In the genomic region with DNA sequence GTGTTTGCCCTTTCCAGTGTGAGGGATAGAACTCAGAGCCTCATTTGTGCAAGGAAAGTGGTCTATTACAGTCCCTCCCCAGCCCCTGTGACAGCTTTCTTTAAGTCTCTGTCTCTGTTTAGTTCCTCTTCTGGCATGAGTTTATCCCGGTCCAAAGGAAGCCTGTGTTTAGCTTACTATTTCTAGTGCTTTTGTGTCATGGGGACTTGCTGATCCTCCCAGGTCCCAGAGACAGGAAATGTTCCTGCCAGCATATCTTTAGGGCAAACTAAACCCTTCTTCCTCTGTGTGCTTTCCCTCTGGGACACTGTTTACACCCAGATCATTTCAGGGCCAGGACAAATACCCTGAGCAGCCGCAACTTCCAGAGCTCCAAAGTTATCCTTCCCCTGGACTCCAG, we compare ENCODE assay signal across 26 mouse cellular contexts.
DNase-seq lines count a peak whose midpoint lies in the region; ATAC-seq and TF ChIP-seq lines count a peak whose summit lies in the region.
"Had no signal": no experiment of that assay in that cellular context is flagged by ENCODE, and none has a peak within 500 bp of the region (broad histone marks: within the 10 kb centered on the region; RNA-seq: fewer than 3 reads in every experiment).

No protein-coding gene starts in this region.

- DNase-seq in forebrain, postnatal 0 days, result no peak
- DNase-seq in midbrain, embryonic 14.5 days, result no peak
- peak; percentile 79 for DNase-seq in lung, postnatal 25 days (ENCODE audit: low spot score)
- DNase-seq in left cerebral cortex, postnatal 14 days (ENCODE audit: low spot score in 2 of 2), result no peak
- no peak for DNase-seq in urinary bladder, postnatal 4 days (ENCODE audit: low spot score in 2 of 2)
- DNase-seq: adrenal gland, postnatal 10 days; cerebellum, adult 11 months; cerebellum, adult 9-10 months; cerebellum, postnatal 36 days; gastrocnemius, postnatal 10 days; heart, postnatal 14 days; kidney, adult 8-10 months; kidney, postnatal 4 days; left cerebral cortex, postnatal 4 days; liver, postnatal 0 days; right cerebral cortex, postnatal 14 days had no signal

- WGBS in forebrain, embryonic 15.5 days, result 63% methylated on average over 2 of the region's 2 CpGs
- WGBS in forebrain, postnatal 0 days, result 69% methylated on average over 2 of the region's 2 CpGs
- 68% methylated on average over 2 of the region's 2 CpGs for WGBS in midbrain, embryonic 15.5 days
- WGBS in midbrain, embryonic 14.5 days, result 67% methylated on average over 2 of the region's 2 CpGs

- no peak overlapping the region for H3K9ac ChIP-seq in forebrain, embryonic 15.5 days (replicated peaks)
- H3K9ac ChIP-seq in forebrain, postnatal 0 days, result no peak overlapping the region
- H3K9ac ChIP-seq in midbrain, embryonic 15.5 days, result no peak overlapping the region
- no peak overlapping the region for H3K9ac ChIP-seq in midbrain, embryonic 14.5 days (replicated peaks; ENCODE audit: low read length)
- H3K9ac ChIP-seq: embryonic facial prominence, embryonic 12.5 days; intestine, embryonic 15.5 days; liver, embryonic 12.5 days; liver, postnatal 0 days had no signal

- intact Hi-C loops in left cerebral cortex, postnatal 14 days (cut with DNase I), result loop anchor here (5.0 kb wide), 1 partner anchor 100 kb away; no protein-coding TSS in a partner anchor

- H3K9me3 ChIP-seq in forebrain, embryonic 15.5 days, result no peaks in the 10 kb centered on the region
- H3K9me3 ChIP-seq in forebrain, postnatal 0 days (ENCODE audit: low read length), result no peaks in the 10 kb centered on the region
- no peaks in the 10 kb centered on the region for H3K9me3 ChIP-seq in midbrain, embryonic 15.5 days
- no peaks in the 10 kb centered on the region for H3K9me3 ChIP-seq in midbrain, embryonic 14.5 days (ENCODE audit: control insufficient read depth, low read length)
- H3K9me3 ChIP-seq: embryonic facial prominence, embryonic 12.5 days; G1E; intestine, embryonic 15.5 days; liver, embryonic 12.5 days had no signal

- peaks cover 23% of the 10 kb centered on the region for H3K4me1 ChIP-seq in forebrain, embryonic 15.5 days
- H3K4me1 ChIP-seq in forebrain, postnatal 0 days (ENCODE audit: insufficient read depth), result peaks cover 17% of the 10 kb centered on the region
- peaks cover 32% of the 10 kb centered on the region for H3K4me1 ChIP-seq in midbrain, embryonic 15.5 days
- peaks cover 32% of the 10 kb centered on the region for H3K4me1 ChIP-seq in midbrain, embryonic 14.5 days (ENCODE audit: control insufficient read depth, insufficient read depth, low read length)
- H3K4me1 ChIP-seq: liver, embryonic 12.5 days had no signal

- ATAC-seq in forebrain, embryonic 15.5 days (replicated peaks), result no peak
- ATAC-seq in forebrain, postnatal 0 days, result no peak
- ATAC-seq in midbrain, embryonic 15.5 days (replicated peaks), result no peak
- ATAC-seq in midbrain, embryonic 14.5 days (ENCODE audit: low FRiP score, low TSS enrichment), result no peak
- ATAC-seq: forebrain, embryonic 16.5 days; hindbrain, postnatal 0 days; intestine, embryonic 15.5 days; liver, embryonic 12.5 days; liver, postnatal 0 days had no signal

- no peak for TF ChIP-seq CTCF in forebrain, postnatal 0 days (IDR thresholded peaks at IDR 0.05; ENCODE audit: low read depth)

- H3K4me2 ChIP-seq in forebrain, embryonic 15.5 days (replicated peaks), result no peak overlapping the region
- no peak overlapping the region for H3K4me2 ChIP-seq in forebrain, postnatal 0 days (ENCODE audit: low read depth)
- H3K4me2 ChIP-seq in midbrain, embryonic 15.5 days, result no peak overlapping the region
- H3K4me2 ChIP-seq in midbrain, embryonic 14.5 days (ENCODE audit: low read length), result no peak overlapping the region
- H3K4me2 ChIP-seq: embryonic facial prominence, embryonic 12.5 days; intestine, embryonic 15.5 days; liver, embryonic 12.5 days had no signal

- H3K27ac ChIP-seq in forebrain, embryonic 15.5 days (replicated peaks), result peak overlapping the region; percentile 91; the same call in 1 of the 2 replicates
- H3K27ac ChIP-seq in forebrain, postnatal 0 days (ENCODE audit: low read depth, low read length), result no peak overlapping the region
- H3K27ac ChIP-seq in midbrain, embryonic 15.5 days, result peak overlapping the region; percentile 94; the same call in 1 of the 2 replicates
- H3K27ac ChIP-seq in midbrain, embryonic 14.5 days (replicated peaks; ENCODE audit: low read depth, low read length), result no peak overlapping the region
- H3K27ac ChIP-seq: embryonic facial prominence, embryonic 12.5 days; hindbrain, postnatal 0 days; intestine, embryonic 15.5 days; kidney, postnatal 0 days; liver, embryonic 12.5 days had no signal

- H3K4me3 ChIP-seq in forebrain, embryonic 15.5 days, result no peak overlapping the region
- no peak overlapping the region for H3K4me3 ChIP-seq in forebrain, postnatal 0 days (ENCODE audit: low read depth, low read length)
- H3K4me3 ChIP-seq in midbrain, embryonic 15.5 days, result no peak overlapping the region
- H3K4me3 ChIP-seq in midbrain, embryonic 14.5 days (replicated peaks; ENCODE audit: low read depth, low read length), result no peak overlapping the region
- H3K4me3 ChIP-seq: embryonic facial prominence, embryonic 12.5 days; intestine, embryonic 15.5 days; liver, embryonic 12.5 days; megakaryocyte, embryonic 14.5 days had no signal

- 0 out of 2 replicates have a peak, but pooled peaks cover 10% of the 10 kb centered on the region for H3K27me3 ChIP-seq in forebrain, embryonic 15.5 days
- no peaks in the 10 kb centered on the region for H3K27me3 ChIP-seq in forebrain, postnatal 0 days (ENCODE audit: insufficient read depth, low read length)
- no peaks in the 10 kb centered on the region for H3K27me3 ChIP-seq in midbrain, embryonic 15.5 days (replicated peaks)
- H3K27me3 ChIP-seq in midbrain, embryonic 14.5 days (ENCODE audit: control insufficient read depth, insufficient read depth, low read length), result no peaks in the 10 kb centered on the region
- H3K27me3 ChIP-seq: embryonic facial prominence, embryonic 12.5 days; intestine, embryonic 15.5 days had no signal

- no peaks in the 10 kb centered on the region for H3K36me3 ChIP-seq in forebrain, embryonic 15.5 days
- H3K36me3 ChIP-seq in forebrain, postnatal 0 days (ENCODE audit: insufficient read depth), result no peaks in the 10 kb centered on the region
- no peaks in the 10 kb centered on the region for H3K36me3 ChIP-seq in midbrain, embryonic 15.5 days (replicated peaks)
- H3K36me3 ChIP-seq in midbrain, embryonic 14.5 days (ENCODE audit: control insufficient read depth, insufficient read depth, low read length), result no peaks in the 10 kb centered on the region
- H3K36me3 ChIP-seq: embryonic facial prominence, embryonic 12.5 days; G1E; intestine, embryonic 15.5 days; liver, embryonic 12.5 days had no signal

Comparison
In these comparisons a context has a peak if more than half of its experiments do, and no peak if none do; other contexts are left out.
1. H3K27ac ChIP-seq: peak in forebrain, embryonic 15.5 days (single experiment) and midbrain, embryonic 15.5 days (single experiment); none in forebrain, postnatal 0 days (single experiment) and midbrain, embryonic 14.5 days (single experiment).